Mouse (Mus musculus): Measurements from ENCODE around the gene Nav1.

Gene Nav1

DNA sequence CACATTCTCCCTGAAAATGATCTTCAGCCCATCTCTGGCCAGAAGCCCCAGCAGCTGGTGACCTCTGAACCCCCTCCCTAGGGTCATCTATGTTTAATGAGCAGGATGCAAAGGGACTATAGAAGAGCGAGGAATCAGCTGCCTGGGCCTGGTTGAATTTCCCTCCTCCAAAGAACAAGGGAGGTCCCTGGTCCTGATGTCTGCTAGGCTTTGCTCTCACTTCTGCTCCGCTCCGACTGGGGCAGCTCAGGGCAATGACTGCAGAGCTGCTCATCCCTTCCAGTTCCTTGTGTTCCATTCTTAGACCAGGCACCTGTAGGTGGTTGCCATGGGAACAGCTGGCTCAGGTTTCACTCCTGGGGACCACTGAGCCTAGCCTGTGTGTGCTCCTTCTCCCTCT is 56.2 kb downstream of the Nav1 start:
- 61% methylated on average over 3 of the region's 3 CpGs for WGBS

DNA sequence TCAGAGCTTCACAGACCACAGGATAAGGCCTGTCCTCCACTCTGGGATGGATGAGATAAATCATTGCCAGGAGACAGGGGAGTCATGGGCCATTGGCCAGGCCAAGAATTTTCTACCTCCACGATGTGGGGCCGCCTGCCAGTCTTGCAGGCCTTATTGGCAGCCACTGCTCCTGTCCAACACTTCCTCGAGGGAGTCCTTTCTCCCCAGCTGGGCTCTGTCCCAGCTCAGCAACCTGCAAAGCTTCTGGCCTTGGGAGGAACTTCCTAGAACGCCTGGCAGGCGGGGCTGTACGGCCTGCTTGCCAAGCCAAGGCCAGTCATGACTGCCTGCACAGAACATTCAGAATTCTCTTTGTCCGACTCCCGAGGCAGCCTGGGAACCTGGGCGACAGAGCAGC is 58.3 kb downstream of the Nav1 start:
- 40% methylated on average over 9 of the region's 9 CpGs for WGBS

DNA sequence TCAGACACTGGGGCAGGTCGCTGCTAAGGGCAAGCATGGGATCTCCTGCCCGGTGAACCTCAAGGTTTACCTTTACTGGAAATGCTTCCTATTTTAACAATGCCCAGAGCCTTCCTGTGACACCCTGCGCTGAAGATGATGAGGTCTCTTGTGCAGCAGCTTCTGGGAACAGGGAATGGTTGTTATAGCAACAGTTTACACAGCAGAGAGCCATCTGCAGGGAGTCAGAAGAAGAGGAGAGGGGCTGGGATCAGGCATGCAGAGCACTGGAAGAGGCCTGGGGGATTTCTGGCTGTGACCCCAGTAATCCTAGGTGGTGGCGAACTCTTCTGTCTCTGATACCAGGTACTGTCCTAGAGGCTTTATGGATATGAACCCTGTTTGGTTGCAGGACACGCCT is 61.0 kb downstream of the Nav1 start:
- WGBS = 59% methylated on average over 5 of the region's 5 CpGs

DNA sequence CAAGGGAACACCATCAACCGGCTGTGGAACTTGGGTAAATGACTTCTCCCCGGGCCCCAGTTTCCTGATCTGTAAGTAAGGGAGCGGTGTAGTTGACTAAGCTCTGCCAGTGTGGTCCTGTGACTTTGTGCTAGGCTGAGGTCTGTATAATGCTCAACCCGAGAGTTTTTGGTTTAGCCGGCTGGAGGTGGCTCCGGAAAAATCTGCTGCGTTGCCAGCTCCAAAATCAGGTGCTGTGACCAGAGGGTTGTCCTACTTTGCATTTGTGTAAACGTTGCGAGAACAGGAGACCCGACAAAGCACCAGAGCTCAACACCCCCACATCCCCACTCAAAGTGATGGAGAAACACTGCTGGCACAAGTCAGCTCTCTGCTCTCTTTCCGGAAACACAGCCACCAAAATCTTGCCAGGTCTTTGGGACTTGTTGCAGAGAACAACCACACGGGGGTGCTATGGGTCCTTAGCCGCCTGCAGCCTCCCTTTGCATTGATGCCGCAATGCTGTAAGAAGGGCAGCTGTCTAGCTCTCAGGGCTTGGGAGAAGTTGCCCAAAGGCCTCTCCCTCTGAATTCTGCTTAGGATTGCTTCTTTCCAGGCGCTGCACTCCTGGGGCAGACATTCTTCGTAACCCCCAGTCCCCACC is 62.5 kb downstream of the Nav1 start:
- WGBS = 21% methylated on average over 16 of the region's 16 CpGs

DNA sequence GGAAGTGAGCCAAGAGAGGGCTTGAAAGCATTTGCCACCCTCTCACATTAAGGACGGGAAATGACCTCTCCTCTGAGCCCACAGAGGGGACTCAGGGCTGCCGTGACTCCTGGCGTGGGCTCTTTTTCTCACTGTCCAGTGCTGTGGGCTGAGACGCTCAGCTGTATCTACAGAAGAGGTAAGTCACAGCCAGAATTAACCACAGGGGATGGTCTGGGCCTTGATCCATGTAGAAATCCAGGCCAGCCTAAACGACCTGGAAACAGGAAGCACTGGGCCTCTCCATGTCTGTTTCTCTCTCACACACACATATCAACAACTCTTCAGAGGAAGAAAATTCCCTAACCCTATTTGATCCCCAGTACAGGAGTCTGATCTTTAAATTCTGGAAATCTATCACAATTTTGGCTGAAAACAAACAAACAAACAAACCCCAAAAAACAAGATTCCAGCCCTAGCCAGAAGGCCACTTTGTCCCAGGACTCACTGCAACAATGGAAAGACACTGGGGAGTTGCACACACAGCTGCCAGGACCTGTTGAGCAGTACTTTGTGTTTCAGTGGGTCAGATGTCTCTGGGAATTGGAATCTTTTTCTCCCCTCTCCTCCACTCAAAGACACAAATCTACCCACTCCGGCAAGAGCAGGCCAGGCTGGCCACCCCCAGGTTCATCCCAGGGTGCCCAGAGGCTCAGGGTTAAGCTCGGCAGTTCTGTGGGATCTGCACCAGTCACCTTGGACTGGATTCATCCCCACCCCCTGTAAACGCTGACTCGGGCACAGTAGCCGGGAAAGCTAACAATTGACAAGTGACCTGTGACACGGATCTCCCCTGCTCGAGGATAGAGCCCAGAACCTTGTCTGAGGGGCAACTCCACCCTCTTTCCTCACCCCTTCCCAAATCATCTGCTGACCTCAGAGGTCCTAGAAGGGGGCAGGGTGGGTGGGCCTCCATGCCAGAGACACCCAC is 64.0 kb downstream of the Nav1 start:
- WGBS = 46% methylated on average over 12 of the region's 12 CpGs

DNA sequence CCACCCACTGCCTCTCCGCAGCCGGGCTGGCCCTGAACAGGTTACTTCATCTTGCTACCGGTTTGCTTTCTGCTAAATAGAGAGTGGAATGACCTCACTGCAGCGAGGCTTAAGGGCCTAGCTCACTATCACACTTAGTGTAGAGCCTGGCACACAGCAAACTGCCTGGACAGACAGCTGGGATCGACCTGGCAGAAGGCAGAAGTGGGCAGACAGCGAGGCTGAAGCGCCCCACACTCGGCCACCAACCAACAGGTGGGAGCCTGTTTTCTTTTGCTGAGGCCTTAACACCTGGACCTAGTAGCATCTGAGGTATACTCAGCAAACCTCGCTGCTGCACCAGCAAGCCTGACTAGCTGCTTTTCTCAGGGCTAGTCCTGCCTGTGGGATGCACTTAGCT is 65.0 kb downstream of the Nav1 start:
- WGBS = 72% methylated on average over 9 of the region's 9 CpGs

DNA sequence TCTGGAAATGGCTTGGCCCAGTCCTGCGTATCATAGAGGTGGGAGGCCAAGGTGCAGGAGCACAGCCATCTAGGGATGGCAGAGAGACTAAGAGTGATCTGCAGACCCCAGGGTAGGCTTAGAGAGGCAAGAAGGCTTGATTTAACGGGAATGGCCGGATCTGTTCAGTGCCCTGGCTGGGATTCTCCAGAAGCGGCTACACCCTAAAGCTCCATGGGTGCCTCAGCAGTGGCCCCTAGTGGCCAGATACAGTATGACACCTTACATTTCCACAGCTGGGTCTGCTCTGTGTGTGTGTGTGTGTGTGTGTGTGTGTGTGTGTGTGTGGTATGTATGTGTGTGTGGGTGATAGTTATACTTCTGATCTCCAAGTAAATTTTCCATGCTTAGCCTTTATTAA is 66.8 kb downstream of the Nav1 start:
- 20% methylated on average over 4 of the region's 4 CpGs for WGBS

DNA sequence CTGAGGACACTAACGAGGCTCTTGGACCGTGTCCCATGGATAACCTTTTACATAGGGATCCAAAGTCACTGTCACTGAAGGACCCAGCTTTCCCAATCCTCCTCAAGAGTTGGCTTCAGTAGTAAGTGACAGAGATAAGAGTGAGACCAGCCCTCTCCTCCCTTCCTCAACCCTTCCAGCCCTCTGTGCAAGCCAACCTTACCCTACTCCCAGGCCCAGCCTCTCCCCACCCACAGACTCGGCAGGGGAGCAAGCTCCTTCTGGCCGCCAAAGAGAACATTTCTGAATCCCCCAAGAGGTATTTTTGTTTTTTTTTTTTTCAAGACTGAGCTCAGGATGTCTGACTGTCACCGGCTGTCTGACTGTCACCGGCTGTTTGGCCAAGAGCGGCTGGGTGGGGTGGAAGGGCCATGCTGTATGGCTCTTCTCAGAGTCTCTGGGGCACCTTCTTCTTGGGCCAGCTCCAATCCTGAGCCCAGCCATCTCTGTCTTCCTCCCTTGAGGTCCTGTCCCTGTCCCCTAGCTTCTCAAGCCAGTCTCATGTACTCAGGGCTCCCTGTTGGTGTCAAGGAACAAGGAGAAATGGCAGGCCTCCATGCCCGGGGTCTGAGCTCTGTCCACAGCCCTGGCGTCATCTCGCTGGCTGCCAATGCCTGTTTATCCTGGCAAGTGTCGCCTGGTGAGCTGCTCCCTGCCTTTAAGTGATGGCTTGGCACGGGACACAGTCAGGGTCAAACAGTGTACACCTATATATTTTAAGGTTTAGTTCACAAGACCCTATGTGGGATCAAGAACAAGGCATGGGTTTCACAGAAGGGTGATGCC is 68.4 kb downstream of the Nav1 start:
- WGBS = 65% methylated on average over 12 of the region's 12 CpGs

DNA sequence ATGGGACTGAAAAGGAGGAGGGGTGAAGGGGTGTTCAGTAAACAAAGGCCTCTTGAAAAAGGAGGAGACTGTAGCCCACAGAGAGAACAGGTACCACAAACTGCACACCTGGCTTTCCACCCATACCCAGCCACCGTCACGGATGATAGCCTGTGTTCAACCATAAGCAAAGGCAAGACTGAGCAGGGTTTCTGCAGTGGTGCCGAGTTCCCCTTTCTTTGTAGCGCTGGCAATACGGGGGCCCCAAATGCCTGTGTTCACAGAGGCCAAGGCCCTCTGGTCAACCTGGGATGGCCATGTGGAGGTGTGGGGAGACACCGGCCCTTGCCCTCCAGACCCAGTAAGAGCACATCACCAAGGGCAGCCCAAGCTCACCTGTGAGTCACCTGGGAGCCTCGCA is 70.3 kb downstream of the Nav1 start:
- WGBS = 87% methylated on average over 7 of the region's 7 CpGs

DNA sequence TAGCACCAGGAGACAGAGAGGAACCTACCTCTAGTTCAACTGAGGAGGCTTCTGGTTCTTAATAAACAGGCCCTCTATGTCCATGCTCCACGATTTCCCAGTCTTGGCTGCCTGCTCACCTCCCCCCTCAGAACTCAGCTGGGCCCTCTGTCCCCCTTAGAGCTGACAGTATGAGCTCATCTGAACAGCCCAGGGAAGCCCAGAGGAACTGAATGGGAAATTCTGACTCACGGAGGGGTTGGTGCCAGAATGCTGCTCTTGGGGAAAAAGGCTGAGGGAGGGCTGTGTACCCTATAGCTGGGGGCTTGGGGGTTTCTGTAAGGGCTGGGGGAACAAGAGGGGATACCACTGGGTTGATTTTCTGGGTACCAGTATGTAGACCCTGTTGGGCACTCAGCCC is 70.8 kb downstream of the Nav1 start:
- WGBS = 32% methylated on average over 2 of the region's 2 CpGs

DNA sequence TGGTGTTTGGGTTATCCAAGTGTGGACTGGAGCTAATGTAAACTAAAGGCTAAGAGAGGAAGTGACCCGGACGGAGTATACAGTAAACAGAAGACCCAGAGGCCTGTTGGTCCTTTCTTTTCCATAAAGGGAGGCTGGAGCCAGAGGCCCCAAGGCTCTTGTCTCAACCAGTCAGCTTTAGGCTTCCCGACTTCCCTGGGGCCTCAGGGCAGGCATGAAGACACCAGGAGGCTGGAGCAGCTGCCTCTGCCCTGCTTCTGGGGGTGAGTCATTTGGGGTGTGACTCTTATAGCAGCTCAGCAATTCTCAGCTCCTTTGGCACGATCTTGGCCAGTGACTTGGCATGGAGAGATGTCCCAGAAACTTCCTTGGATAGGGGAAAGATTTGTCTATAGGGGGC is 71.8 kb downstream of the Nav1 start:
- 41% methylated on average over 4 of the region's 4 CpGs for WGBS

DNA sequence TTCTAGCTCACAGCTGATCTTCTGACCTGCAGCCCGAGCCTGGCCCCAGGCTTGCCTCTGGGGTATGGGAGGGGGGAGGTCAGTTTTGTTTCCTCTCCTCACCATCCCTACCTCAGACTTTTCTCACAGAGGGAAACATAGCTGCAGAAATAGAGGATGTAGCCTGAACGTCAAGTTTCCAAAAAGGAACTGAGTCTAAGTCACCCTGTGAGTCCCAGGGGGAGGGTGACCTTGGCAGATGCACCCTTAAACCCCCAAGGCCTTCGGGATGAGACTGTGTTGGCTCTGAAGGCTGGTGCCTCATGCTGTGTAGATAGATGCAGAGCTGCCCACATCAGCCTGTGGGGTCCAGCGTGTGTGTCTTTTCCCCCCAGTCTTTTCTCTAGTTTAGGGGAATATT is 72.3 kb downstream of the Nav1 start:
- 60% methylated on average over 4 of the region's 4 CpGs for WGBS

DNA sequence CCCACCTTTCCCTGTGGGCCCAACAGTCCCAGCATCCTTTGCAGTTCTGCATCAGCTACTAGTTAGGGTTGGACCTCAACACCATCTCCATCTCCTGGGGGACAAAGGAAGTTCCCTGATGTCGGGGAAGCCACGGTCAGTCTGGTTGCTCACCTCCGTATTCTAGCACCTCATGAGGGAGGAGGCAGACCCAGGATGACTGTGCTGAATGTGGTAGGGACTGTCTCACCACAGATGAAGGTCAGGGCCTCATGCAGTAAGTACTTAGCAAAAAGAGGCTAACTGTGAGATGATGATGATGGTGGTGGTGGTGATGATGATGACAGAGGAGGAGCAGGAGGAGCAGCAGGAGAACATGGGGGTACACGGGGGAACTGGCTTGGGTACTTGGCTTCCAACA is 73.0 kb downstream of the Nav1 start:
- 89% methylated on average over 4 of the region's 4 CpGs for WGBS

DNA sequence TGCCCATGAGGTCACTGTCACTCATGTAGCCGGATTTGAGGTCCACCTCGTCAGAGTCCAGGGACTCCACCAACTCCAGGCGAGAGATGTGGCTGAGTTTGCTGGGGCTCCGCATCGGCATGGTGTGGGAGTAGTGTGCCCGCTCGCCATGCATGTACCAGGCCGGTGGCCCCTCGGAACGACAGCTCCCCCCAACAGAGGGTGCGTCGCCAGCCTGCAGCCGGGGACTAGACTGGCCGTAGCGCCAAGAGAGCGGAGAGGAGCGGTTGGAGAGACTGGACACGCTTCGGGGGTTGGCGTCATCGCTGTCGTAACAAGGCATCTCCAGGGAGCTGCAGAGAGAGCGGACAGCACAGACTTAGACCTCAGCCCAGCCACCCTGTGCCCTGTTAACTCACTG is 74.7 kb downstream of the Nav1 start:
- 94% methylated on average over 23 of the region's 23 CpGs for WGBS

DNA sequence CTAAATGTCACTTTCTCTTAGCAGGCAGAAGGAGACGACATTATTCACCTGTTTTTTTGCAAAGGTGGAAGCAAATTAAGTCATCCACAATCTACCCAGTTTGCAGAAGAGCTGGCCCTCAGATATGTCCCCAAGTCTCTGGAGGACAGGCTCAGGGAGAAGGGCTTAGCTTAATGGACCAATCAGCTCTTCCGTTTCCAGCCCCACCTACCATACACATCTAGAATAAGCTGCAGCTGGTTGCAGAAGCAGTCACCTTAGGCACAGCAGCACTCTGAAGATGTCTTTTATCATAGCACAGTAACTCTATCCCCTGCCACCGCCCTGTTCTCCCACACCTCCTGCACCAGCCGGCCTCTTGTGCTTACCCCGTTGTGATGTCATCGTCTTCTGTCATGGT is 75.1 kb downstream of the Nav1 start:
- whole genome bisulfite sequencing = 91% methylated on average over 6 of the region's 6 CpGs

DNA sequence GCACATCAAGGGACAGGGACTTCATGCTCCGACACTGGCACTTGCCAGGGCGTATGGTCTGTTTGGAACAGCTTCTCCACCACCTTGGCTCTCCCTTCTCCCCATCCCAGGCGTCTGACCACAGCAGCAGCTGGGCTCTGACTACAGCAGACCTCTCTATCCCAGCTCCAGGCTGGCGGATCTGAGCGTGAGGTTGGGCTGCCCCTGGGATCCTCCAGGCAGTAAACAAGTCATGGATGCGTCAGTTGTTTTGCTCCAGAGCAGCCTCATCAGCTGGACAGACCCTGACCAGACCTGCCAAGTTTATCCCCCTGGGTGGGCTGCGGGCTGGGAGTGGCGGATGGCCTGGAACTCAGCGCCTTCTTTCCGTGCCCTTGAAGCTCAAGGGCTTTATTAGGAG is 76.0 kb downstream of the Nav1 start:
- WGBS = 65% methylated on average over 10 of the region's 10 CpGs

DNA sequence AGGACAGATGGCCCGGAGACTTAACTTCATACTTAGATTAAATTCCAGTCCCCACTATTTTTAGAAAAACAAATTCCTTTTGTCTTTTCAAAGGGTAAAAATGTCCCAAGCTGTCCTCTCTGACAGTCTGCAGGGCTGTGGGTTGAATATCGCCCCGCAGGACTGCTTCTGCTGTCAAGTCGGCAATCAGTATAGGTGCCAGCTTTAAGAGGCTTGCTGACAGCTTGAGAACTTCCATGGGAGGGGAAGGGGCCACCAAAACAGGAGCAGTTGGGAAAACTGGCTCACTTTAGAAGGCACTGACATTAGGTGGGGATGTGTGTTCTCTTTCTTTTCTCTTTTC is 82.6 kb downstream of the Nav1 start:
- 35% methylated on average over 4 of the region's 4 CpGs for WGBS

DNA sequence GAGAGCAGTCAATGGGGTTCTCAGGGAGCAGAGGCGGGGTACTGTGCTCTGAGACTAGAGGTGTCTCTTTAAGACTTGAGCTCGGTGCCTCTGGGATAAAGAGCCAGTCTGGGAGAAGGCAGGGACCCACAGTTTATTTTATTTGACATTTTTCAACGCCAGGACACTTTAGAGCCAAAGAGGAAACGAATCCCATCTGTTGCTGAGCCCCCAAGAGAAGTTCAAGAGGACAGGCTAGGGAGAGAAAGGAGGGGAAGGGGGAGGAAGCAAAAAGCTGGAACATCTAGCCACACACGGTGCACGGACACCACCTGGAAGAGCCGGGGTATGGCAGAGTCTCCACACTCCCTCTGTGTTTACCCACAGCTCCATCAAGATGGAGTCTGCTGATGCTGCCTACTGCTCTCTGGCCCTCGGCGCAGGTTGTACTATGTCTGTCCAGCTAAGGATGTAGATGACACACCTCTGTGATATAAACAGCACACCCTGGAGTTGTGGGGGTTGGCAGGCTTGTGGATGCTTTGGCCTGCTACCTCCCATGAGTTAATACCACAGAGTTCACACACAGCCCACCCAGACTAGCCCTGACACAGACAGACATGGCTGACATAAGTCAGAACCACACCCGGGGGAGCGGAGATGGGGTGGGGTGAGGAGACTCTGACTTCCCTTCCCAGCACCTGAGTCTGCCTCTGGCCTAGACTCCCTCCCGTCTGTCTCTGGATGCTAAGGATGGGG is 83.1 kb downstream of the Nav1 start:
- 61% methylated on average over 12 of the region's 12 CpGs for WGBS

DNA sequence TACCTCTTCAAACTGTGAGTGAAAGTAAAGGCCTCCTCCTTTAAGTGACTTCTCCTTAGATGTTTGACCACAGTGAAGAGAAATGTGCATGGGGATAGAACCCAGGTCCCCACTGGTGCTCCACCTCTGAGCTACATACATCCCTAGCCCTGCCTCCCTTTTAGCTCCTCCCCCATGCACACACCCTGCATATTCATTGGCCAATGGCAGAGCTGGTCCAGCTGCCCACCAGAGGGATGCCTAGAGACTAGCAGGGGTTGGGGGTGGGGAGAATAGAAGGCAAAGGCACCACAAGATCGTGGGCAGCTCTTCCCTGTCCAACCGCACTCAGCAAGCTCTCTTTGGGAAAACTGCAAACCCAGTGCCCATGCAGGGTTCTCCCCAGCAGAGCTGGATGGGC is 83.8 kb downstream of the Nav1 start:
- WGBS = 65% methylated on average over 2 of the region's 2 CpGs

DNA sequence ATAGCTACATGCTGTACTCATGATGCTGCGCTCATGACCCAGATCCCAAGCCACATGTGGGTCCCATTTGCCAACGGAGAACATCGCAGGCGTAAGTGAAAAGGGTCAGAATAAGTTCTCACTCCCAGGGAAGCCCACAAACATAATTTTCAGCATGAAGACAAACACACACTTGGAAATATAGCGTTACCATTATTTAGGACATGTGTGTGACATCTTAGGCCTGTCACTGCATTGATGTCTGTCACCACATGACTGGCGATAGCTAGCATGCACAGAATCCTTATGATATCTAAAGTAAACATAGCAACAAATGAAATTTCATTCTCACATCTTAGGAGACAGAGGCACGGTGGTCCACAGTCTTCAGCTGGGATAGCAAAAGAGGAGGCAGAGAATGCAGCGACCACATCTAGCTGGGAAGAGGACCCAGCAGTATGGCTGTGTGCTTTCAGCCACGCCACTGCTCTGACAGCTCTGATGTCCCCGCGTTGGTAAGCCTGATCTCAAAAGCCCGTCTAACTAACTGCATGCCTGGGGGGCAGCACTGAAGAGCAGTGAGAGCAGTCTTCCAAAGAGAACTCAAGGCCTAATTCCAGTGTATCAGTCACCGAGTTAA is 86.4 kb downstream of the Nav1 start:
- WGBS = 87% methylated on average over 13 of the region's 13 CpGs

DNA sequence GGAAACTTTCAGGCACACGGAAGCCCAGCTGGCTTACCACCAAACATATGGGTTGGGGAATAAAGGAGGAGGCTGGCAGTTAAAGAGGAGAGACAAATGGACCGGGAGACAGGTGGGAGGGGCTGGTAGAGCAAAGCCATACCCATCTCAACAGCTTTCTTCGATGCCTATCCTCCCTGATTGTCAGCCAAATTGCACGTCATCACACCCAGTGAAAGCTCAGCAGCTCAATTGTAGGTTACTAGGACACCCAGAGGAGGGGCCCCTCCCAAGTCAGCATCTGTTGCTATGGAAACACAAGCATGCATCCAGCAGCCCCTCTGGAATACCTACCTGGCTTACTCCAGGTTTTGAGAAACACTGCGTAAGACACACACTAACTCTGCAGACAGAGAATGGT is 88.4 kb downstream of the Nav1 start:
- 26% methylated on average over 5 of the region's 5 CpGs for WGBS
